Mouse (Mus musculus) heart, adult 2 months (tissue): ENCODE data around the gene Foxp1.

ENCODE experiments used
- CTCF ChIP-seq: fragments of 200-600 bp; IDR thresholded peaks from 2 replicates; pipeline ENCODE4 v1.8.1; 2022; ENCODE audit warnings: antibody characterized with exemption, mild to moderate bottlenecking, moderate library complexity
- POLR2A ChIP-seq: fragments of 200-500 bp; IDR thresholded peaks from 2 replicates; pipeline ENCODE4 v1.6.1; 2011; ENCODE audit warnings: mild to moderate bottlenecking, low read depth, low read length, control low read depth; ENCODE audit not compliant: insufficient read depth

DNA sequence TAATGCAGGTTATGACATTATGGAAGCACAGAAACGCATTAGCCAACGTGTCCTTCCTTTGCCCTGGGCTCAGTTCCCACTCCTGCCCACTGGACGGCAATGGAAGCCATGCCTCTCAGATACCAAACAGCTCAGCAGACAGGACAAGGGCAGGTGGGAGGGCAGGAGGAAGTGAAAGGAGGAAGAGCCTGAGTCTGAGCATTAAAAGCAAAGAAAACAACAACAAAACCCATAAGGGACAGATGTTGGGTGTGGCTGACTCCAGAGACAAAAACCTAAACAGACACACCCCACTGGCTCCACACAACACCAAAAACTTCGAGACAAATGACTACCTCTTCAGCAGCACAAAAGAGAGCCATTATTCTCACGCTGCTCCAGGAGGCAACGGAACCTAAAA lies 515.0 kb downstream of the Foxp1 start:
- TF ChIP-seq POLR2A (no peak), CTCF (no peak)
